Mouse (Mus musculus) lung, adult 18-20 months (tissue): Measurements from ENCODE around the gene Peli2.

Source experiments
- DNase-seq, 2 experiments: peaks; one replicate each; pipeline ENCODE4 v3.0.0; 2022; ENCODE audit warnings: mixed read lengths in 2 of 2

Peli2 gene

DNA sequence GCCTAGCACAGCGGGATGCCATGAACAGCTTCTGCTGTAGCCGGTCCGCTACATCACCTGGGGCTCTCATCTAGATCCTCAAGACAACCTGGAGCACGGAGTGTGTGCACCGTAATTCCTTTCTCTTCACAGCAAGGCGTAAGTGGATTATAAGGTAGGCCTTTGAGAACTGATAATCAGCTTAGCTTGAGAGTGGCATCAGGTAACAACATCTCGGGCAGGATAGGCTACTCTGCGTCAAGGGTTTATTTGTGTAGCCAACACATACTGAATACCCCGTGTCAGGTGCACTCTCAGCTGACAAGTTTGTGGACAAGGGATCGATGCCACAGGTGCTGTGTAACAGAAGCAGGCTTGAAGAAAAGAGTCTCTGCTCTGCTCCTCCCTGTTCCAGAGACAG lies 106.1 kb downstream of the Peli2 start:
- no peak for DNase-seq

DNA sequence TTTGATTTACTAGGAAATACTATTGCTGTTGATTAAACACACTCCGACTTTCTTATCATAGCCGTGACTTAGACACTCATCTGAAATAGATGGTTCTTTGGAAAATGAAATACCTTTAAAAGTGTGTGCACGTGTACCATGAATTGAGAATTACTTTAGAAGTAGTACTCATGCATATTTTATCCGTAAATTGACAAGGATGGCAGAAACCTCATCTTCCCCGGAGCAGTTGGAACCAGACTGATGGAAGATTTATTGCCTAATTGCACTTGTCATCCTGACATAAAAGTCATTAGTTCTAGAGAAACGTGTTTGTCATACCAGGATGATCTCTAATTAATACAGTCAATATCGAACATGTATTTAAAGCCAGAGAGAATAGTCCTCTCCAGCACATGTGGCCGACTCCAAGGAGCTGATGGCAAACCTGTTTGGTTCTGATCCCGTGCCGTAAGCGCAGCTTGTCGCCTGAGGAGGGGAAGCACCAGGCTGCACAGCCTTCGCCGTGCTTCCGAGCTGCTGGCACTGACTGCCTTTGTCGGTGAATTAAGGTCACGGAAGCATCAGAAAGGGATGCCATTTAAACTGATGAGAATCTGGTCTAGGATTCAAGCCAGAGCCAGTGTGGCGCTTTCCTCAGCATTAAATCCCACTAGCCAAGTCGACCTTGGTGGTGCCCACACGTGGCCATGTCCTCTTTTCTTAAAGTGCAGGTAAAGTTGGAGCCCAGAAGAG lies 114.3 kb downstream of the Peli2 start:
- no peak for DNase-seq

DNA sequence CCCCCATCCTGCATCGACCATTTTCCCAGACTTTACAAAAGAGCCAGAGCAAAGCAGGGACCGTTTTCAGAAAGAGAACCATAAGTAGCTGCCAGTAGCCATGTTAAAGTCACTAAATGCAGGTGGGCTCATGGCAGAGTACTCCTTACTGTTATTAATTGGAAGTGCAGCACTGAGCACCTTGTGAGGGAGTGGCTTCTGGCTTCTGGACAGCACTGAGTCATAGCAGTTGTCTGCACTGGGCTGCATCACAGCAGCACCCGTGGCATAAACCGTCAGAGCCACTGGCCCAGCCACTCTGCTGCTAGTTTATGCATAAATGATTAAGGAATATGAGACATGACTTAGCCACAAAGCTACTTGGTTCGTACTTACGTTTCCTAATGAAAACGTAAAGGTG lies 120.7 kb downstream of the Peli2 start:
- DNase-seq: no peak

DNA sequence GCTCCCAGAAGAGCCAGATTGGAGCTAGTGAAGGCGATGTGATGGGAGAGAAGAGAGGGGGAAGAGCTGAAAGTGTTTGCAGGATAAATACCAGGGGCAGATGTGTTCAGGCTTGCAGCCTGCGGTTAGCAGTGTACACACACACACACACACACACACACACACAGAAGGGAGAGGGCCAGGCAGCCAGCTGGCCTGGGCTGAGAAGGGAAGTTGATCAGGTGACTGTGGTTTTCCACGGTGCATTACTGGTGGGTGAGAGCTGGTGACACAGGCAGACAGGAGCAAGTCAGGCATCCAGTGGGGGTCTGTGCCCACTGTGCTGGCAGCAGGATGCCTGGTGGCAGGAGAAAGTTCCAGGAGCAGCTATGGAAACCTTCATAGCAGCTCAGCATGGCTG lies 125.6 kb downstream of the Peli2 start:
- peak; percentile 20 to 41 for DNase-seq

DNA sequence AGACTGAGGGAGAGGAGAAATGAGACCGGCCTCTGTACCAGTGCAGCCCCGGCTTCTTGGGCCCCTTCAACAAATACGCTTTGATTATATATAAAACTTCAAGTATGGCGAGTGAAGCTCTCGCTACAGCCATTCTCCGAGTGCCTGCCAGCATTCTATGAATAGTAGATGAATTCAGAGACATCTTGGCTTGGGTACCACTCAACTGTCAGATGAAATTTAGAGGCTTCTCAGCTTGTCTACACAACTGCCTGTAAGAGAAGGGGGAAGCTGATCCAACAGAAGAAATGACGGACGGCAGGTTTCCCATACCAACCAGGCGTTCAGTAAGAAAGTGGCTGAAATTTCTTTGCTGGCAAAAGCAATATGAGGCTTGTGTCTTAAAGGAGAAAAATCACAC lies 126.3 kb downstream of the Peli2 start:
- DNase-seq: no peak

DNA sequence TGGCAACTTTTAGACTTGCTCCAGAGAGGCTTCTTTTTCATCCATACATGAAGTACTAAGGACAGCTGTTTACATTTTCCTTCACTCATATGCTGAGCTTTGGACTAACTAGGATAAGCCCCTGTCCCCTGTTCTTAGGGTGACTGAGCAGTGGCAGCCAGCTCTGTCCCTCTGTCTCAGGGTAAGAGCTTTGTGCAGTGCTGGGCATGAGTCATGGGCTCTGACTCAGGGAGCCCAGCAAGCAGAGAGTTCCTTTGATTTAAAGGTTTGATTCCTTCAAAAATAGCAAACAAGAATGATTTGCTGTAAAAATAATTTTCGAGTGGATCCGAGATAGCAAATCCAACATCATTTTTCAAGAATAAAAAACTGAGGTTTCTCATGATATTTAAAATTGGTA lies 128.8 kb downstream of the Peli2 start:
- no peak for DNase-seq

DNA sequence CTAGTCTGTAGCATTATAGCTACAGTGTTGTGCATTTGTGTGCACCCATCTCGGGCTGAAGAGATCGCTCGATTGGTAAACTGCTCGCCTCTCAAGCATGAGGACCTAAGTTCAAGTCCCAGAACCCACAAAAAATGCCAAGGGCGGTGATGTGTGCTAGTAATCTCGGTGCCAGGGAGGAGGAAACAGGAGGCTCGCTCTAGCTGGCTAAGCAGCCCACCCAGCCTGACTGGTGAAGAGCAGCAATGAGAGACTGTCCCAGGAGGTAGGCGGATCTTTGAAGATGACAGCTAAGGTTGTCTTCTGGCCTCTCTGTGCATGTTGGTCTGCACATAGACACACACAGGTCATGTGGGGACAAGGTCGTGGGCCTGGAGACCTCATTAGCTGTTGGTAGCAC lies 129.3 kb downstream of the Peli2 start:
- no peak for DNase-seq

DNA sequence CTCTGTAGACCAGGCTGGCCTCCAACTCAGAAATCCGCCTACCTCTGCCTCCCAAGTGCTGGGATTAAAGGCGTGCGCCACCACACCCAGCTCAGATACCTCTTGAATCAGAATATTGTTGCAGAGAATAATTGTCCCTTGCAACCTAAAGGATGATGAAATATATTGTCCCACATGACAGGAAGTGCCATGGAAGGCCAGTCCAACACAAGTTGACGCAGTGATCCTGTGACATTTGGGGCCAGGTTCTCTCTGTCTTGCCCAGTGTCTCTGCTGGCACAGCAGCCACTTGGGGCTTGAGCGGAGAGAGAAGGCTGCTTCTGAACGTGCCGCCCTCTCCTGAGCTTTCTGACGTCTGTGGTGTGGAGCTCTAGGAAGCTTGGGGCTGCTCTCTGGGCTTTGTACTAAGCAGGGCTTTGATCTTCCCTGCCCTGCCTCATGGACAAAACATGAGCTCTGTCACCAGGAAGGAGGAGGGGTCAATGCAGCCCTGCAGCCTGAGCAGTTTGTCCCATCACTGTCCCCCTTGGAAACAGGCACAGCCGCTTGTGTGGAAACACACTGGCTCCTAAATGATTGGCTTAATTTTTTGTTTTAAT lies 130.9 kb downstream of the Peli2 start:
- no peak for DNase-seq

DNA sequence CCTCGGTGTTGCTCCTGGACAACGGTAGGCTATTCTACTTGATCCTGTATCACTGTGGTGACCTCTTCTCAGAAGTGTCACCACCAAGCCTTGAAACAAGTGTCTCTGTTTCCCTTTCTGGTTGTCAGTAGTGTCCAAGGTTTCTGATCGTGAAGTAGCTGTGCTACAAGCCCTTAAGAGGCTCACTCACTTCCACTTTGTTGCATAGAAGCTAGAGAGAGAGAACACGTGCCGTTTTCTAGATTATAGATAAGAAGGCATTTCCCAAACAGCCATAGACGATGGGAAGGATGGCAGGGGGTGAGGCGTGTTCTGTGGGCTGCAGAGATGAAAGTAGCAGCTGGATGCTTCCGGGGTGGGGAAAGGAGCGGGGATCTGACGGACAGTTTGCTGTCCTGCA lies 132.6 kb downstream of the Peli2 start:
- DNase-seq: no peak

DNA sequence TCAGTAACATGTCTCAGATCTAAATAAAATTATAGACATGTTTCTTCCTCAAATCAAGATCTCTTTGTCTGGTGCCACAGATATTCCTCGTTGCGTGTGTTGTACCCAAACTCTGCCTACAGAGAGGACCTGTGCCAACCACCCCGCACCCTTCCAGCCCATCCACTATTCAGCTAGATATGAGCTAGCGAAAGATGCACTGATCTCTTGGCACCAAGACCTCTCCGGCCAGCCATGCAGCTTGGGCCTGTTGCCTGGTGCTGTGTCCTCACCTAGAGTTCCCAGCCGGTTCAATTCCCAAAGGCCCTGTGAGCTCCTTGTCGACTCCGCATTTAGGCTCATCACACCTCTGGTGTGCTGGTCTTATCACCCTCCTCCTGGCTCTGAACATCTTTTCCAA lies 134.1 kb downstream of the Peli2 start:
- no peak for DNase-seq

DNA sequence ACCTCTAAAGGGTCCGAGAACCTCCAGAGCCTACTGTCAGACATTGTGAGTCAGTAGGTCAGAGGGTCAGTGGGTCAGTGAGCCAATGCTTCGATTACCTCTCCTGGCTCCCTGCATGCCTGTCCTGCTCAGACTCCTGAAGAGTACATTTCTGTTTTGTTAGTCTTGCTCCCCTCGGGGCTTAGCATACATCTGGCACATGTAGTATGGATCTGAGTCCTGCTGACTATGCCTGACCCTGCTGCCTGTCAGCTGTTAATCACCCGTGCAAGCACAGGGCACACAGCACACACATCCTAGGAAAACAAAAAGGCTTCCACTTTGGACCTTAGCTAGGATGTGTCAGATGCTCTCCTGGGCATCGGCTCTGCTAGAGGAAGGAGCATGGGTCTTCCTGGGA lies 134.7 kb downstream of the Peli2 start:
- DNase-seq: no peak

DNA sequence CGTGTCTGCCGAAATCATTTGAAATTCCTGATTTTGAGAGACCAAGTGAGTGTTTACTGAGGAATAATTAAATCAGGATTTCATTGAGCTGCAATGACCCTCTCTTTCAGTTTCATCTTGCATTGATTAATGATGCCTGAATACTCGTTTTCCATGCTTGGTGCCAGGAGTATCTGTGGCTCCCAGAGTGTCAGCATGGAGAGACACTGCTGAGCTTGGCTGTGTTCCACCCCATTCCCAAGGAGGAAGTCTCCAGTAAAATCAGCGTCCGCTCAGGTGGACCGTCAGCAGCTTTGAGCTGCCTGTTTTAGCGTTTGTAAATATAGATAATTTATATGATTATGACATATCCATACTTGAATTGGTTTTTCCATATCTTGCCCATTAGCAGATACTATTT lies 137.1 kb downstream of the Peli2 start:
- DNase-seq: no peak

DNA sequence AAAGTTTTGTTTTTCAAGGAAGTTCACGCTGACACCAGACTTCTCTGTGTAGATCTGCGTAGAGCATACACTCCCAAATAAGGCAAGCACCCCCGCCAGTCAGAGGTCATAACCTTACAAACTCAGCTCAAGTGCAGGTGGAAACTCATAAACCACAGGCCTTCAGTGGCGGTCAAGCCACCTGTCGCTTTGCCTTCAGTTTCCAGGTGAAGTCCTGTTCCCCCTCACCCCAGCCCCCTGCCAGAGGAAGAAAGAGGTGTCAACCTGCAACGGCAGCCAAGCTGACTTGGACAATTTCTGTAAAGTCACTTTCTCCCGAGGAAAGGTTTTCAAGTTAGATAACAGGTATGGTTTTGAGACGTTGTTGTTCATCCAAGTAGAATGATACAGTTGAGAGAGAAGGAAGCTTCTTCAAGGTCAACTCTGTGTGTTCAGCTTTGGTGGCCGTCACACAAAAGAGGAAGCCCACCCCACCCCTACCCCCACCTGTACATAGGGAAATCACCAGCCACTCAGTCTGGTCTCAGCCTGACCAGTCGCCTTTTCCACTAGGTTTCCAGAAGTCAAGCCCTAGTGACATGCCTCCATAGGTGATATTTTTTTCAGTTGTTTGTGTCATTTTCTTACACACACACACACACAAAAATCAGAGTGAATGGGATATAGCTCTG lies 138.2 kb downstream of the Peli2 start:
- DNase-seq: peak; percentile 18 to 30

DNA sequence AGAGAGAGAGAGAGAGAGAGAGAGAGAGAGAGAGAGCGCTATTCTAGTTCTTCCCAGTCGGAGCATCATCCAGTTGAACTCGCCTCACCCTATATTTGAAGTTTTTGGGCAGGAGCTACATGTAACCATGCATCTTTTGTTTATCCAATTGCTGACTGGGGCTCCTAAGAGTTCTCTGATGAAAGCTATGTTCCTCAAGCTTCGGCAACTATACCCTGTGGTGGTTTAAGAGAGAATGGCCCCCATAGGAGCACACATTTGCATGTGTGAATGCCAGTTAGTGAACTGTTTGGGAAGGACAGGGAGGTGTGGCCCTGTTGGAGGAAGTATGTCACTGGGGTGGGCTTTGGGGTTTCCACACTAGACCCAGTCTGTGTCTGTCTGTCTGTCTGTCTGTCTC lies 142.5 kb downstream of the Peli2 start:
- no peak for DNase-seq

DNA sequence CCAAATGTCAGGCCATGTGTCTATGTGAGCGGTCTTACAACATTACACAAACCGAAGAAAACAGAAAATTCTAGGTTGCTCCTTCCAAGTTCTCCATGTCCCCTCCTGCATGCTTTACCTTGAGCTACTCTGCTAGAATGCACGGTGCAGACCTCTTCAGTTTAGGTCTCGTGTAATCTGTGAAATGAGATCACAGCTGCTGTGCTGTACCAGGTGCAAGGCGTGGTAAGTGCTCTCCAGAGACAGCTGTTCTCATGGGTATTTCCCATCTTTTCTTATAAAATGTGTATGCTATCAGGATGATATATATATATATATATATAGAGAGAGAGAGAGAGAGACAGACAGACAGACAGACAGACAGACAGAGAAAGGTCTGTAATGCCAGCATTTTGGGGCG lies 146.1 kb downstream of the Peli2 start:
- no peak for DNase-seq

DNA sequence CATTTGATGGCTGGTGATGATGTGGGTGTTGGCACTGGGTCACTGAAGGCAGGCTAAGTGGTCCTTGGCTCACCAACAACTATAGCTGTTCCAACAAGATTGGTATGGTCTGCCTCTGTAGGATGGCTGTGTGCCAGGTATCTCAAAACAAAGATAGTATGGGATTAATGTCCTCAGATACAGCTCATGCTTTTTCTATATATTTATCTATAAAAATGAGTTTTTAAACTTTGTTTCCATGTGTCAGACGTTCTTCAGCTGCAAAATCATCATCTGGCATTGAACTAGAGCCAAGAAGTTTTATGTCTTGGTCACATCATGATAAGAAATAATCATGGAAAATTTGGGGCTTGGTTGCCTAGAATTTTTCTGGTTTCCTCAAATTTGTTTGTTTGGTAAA lies 157.7 kb downstream of the Peli2 start:
- DNase-seq: no peak

DNA sequence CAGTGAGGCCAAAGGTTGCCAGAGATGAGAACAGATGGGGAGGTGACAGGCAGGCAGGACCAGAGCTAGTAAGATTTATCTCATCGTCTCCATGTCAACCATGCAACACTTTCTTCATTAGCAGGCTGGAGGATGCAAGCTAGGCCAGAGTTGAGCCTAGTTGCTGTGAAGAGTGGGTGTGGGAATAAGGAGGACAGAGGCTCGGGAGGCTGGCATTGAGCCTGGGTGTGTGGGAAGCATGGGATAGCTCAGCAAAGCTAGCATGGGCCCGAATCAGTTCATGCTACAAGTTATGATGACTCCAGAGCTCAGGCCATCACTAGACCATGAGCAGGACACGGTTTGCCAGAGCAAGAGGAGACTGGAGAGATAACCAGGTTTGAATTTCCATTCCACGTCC lies 166.3 kb downstream of the Peli2 start:
- DNase-seq: no peak

DNA sequence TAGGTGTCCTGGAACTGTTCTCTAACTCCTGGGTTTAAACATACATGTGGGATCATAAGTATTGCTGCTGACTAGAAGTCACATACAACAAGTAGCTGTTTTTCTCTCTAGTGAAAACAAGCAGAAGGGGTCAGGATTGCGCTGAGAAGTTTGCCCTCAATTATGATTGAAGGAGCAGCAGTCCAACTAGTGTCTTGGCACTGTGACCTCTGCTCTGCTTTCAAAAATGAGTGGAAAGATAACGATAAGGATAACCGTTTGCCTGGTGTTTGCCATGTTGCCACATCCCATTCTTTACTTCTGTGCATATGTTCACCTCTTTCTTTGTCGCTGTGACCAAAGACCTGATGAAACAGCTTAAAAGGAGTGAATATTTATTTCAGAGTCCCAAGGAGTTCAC lies 167.0 kb downstream of the Peli2 start:
- DNase-seq: no peak

DNA sequence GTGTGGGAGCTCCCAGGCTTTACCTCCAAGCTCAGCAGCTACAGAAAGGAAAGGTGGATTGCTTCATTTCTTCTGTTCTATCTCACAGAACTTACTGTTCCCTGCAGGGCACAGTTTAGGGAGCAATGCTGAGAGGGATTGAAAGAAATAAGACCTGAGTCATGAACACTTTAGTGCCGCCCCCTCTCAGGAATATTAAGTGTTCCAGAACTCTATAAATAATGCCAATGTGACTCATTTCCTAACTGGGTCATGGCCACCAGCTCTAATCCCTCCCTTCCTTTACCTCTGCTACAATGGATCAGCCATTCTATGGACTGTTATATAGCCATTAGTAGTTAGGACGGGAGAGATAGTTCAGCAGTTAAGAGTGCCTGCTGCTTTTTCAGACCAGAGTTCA lies 168.0 kb downstream of the Peli2 start:
- peak in 1 of 2 experiments; percentile 51 for DNase-seq

DNA sequence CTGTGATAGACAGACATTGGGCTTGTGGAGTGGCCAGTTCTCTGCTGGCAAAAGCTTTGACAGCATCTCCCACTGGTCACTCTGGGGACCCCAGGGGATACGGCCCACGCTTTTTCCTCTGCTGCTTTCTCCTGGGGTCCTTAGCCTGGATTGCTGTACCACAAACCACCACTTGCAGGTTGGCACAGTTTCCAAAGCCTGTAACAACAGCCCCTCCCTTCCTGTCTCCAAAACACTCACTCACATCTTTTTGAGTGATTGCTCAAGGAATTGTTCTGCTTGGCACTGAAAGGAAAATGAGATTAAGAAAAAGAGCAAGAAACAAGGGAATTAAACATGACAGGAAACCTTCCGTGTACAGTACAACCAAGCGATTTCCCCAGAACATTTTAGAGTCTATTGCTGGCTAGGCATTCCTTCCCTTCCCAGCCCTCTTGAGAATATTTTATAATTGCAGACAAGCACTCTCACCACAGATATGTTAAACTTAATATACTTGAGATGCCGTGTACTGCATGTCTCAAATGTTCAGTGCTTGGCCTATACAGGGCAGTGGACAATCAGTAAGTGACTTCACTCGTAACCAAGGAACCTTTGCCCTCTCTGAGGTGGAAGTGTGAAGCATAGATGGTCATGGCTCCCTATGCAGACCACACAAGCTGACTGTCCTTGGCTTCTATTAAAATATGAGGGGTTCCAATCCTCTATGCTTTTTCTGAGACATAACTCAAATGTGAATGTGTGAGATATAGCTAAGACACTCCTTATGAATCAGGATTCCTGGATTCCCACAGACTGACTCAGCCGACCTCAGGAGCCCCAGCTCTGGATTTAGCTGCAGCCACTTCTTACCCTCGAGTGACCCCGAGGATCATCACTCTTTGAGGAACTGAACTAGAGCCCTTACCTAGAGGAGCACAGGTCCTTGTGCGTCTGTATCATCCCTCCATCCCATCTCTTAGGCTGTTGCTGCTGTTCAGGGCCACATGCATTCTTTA lies 169.3 kb downstream of the Peli2 start:
- DNase-seq: peak; percentile 15 to 34

DNA sequence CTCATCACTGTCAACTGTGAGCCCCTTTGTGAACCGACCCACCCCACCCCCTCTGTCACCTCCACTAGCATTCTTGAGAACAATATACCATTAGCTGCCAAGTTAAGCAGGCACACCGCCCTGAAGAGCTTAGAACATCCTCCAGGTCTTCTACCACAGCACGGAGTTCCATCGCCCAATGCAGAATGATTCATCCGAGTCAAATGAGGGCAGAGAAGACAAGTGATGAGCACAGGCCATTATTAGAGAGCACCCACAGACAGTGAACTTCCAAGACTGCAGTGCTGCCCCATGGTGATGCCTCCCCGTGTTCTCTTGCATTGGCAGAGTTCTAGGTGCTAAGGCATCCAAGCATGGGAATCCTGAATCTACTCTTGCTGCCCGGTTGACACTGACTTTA lies 172.9 kb downstream of the Peli2 start:
- DNase-seq: no peak

DNA sequence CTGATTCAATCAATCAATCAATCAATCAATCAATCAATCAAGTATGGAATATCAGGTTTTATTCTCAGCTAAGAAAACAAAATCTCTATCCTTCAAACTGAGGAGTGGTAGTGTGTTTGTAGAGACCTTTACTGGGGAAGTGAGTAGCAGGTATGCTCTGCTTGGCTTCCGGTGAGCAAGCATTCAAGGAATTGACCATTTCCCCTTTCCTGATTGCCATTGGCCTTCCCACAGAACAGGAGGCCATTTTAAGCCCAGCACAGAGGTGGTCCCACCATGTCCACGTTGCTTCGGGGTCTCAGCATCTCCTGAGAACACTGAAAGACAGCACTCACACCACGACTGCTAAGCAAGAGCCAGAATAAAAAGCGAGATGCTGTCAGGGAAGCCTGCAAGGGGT lies 174.8 kb downstream of the Peli2 start:
- no peak for DNase-seq

DNA sequence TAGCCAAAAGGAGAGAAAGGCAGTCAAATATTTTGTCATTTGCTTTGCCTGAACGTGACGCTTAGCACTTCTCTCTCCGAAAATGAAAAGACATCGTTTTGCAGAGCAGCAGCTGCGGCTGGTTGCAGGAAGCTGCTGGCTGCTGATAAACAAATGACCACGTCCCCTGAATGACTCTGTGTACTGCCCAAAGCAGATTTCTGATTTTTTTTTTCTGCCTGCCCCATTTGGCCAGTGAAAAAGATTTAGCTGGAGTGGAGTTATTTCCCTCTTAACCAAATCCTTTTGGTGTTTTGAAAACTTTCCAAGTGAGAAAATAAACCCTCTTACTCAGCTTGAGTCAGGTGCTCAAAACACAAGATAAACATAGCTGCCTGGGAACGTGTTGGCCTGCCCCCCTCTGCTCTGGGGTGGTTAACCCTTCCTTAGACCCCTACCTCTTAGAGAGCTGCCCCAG lies 175.2 kb downstream of the Peli2 start:
- DNase-seq: peak; percentile 36 to 44
